Mouse (Mus musculus) testis, adult 2 months (tissue): ENCODE measurements around the gene Tbc1d24.

Source experiments
- CTCF ChIP-seq: fragments of 200-500 bp; IDR thresholded peaks from 2 replicates; pipeline ENCODE4 v1.5.1; 2012; ENCODE audit warnings: low read depth, mild to moderate bottlenecking, inconsistent platforms, low read length, moderate library complexity; ENCODE audit not compliant: control insufficient read depth, insufficient read depth, insufficient replicate concordance
- POLR2A ChIP-seq: fragments of 200-500 bp; IDR thresholded peaks from 2 replicates; pipeline ENCODE4 v1.6.1; 2012; ENCODE audit warnings: low read depth, mild to moderate bottlenecking, inconsistent platforms, low read length, moderate library complexity; ENCODE audit not compliant: control insufficient read depth

DNA sequence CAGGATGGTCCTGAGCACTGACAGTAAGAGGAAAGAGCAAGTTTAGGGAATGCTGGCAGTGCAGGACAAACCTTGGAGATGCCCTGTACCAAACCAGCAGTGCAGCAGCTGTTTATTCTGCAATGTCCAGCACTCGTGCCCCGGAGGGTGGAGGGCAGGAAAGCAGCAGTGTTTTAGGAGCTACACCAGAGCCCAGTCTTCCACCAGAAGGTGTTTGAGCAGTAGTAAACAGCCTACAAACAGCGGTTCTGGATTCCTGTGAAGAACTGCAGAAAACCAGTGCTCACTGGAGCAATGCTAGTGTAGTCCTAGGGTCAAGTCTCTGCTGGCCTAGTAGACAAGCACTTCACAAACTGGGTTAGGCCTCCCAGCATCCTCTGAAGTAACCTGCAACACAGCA is 31.1 kb downstream of the Tbc1d24 start:
- TF ChIP-seq POLR2A: no peak
- no peak for TF ChIP-seq CTCF
